Mouse (Mus musculus) ES-E14 (cell line): ENCODE measurements around the gene Fbxo9. TPM values are rescaled to one million over a fixed set of nuclear protein-coding genes. Genes with fewer than 3 reads are reported as not detected.
A peak's percentile ranks its signal among the peaks of the same experiment; 100 is the strongest.

Experiments used
- DNase-seq: peaks from one replicate; pipeline ENCODE4 v3.0.0-alpha.2; 2013; ENCODE audit warnings: low read depth, low spot score
- H3K27ac ChIP-seq: 2 replicates; pipeline ENCODE4 v1.5.1; 2012; ENCODE audit warnings: low read depth, mild to moderate bottlenecking, low read length, moderate library complexity, mixed read lengths; ENCODE audit not compliant: poor library complexity, insufficient read depth, severe bottlenecking
- H3K36me3 ChIP-seq: 2 replicates; pipeline ENCODE4 v1.6.1; 2012; ENCODE audit warnings: mild to moderate bottlenecking, low read length, moderate library complexity, mixed read lengths; ENCODE audit not compliant: control insufficient read depth, poor library complexity, insufficient read depth, severe bottlenecking
- H3K4me1 ChIP-seq, 2 experiments: fragments of 150-350 bp in 1 of 2; sonication (generic) in 1 of 2; 2 replicates each; pipeline ENCODE4 v1.6.1; 2012; ENCODE audit warnings: low read length in 2 of 2, mild to moderate bottlenecking in 1 of 2, mixed read lengths in 1 of 2; ENCODE audit not compliant: control insufficient read depth in 2 of 2, insufficient read depth in 2 of 2, poor library complexity in 1 of 2
- H3K4me3 ChIP-seq, 2 experiments: fragments of 150-350 bp in 1 of 2; sonication (generic) in 1 of 2; 2 replicates each; pipeline ENCODE4 v1.5.1; 2012; ENCODE audit warnings: low read length in 2 of 2, low read depth in 1 of 2, mild to moderate bottlenecking in 1 of 2, mixed read lengths in 1 of 2; ENCODE audit not compliant: insufficient read depth in 1 of 2, poor library complexity in 1 of 2, severe bottlenecking in 1 of 2
- H3K9ac ChIP-seq: 2 replicates; pipeline ENCODE4 v1.6.1; 2012; ENCODE audit warnings: low read depth, mild to moderate bottlenecking, low read length, mixed read lengths; ENCODE audit not compliant: poor library complexity, insufficient read depth, severe bottlenecking
- H3K9me3 ChIP-seq: fragments of 150-350 bp; sonication (generic); 2 replicates; pipeline ENCODE4 v1.6.1; 2012; ENCODE audit warnings: low read depth, mild to moderate bottlenecking, low read length; ENCODE audit not compliant: control insufficient read depth, insufficient read depth
- CHD2 ChIP-seq: IDR thresholded peaks from 2 replicates; pipeline ENCODE4 v1.6.1; 2014; ENCODE audit warnings: mild to moderate bottlenecking, low read depth, low read length, inconsistent platforms
- HCFC1 ChIP-seq: IDR thresholded peaks from 2 replicates; pipeline ENCODE4 v1.6.1; 2012; ENCODE audit warnings: low read length, inconsistent platforms, borderline replicate concordance; ENCODE audit not compliant: insufficient read depth
- MAFK ChIP-seq: IDR thresholded peaks from 2 replicates; pipeline ENCODE4 v1.6.1; 2014; ENCODE audit warnings: mild to moderate bottlenecking, low read depth, low read length, inconsistent platforms; ENCODE audit not compliant: insufficient read depth
- ZC3H11A ChIP-seq: IDR thresholded peaks from 2 replicates; pipeline ENCODE4 v1.6.1; 2012; ENCODE audit warnings: low read depth, mild to moderate bottlenecking, inconsistent platforms, low read length, borderline replicate concordance
- ZNF384 ChIP-seq: IDR thresholded peaks from 2 replicates; pipeline ENCODE4 v1.6.1; 2012; ENCODE audit warnings: low read depth, low read length, inconsistent platforms
- in situ Hi-C, 2 experiments: fragments of 600-800 bp; cut with MboI; formaldehyde crosslinking; loops; one replicate each; pipeline ENCODE4 v1.15.1; 2025; ENCODE audit warnings: low sequenced_read_pairs in 2 of 2, inconsistent platforms in 1 of 2; ENCODE audit not compliant: unreplicated experiment in 2 of 2
- total RNA-seq: library from RNA; depleted of rRNA; stranded (reverse); fragments of 300-350 nt; gene quantifications from 2 replicates; pipeline ENCODE4 v1.2.3, GENCODE M21; 2012

Fbxo9 gene
- total RNA-seq, 1 experiment = 28.7 TPM

DNA sequence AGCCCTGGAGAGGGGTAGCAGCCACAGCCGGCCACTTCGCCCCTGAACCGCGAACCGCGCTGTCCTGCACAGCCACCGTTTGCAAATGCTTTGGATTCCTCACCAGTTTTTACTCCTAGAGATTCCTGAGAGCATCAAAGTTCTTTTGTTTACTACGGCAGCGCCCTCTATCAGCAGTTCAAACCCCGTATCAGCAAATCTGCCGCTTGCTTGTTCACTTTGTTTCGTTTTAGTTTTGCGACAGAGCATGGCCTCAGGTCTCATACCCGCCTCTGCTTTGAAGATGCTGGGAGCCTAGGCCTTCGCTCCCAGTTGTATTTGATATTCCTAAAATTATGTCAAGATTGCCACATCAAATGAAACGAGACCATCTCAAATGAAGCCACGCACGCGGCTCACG, 62.1 kb downstream of the Fbxo9 start:
- in situ Hi-C loops = no loop called here
- H3K36me3 ChIP-seq = no peaks in the 10 kb centered on the region
- DNase-seq = peak; percentile 68
- H3K9ac ChIP-seq = peak overlapping the region; percentile 0; the same call in 1 of the 2 replicates
- H3K9me3 ChIP-seq = no peaks in the 10 kb centered on the region
- peak overlapping the region; percentile 5 to 32; a peak in 2 of 4 replicates for H3K4me3 ChIP-seq
- H3K27ac ChIP-seq = peak overlapping the region; percentile 36; the same call in 1 of the 2 replicates
- peaks cover 2 to 16% of the 10 kb centered on the region in 2 experiments; a peak in 2 of 4 replicates for H3K4me1 ChIP-seq
- TF ChIP-seq HCFC1 (0 out of 2 replicates have a peak, but pooled peaks have one; percentile 16), MAFK (0 out of 2 replicates have a peak, but pooled peaks have one; percentile 59), CHD2 (no peak), ZNF384 (no peak), ZC3H11A (no peak)

DNA sequence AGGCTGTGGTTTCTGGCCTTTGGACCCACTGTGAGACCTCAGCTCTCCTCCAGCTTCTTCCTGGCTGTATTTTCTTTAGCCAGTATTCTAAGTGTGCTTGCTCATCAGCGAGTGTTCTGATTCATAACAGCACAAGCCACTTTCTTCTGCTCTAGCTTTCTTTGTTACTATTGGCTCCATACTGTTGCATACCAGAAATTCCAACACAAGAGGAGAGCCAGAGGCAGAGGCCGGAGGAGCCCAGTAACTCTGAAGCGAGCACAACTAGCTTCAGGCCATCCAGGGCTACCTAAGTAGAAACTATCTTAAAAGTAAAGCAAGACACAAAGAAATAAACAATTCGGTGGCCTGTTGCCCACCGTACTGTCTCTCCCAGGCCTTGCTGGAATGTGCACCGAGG, 63.7 kb downstream of the Fbxo9 start:
- Histone ChIP-seq H3K9me3 (no peaks in the 10 kb centered on the region), H3K27ac (no peak overlapping the region; the same call in 1 of the 2 replicates), H3K9ac (no peak overlapping the region), H3K4me3 (no peak overlapping the region), H3K4me1 (peaks cover 0 to 13% of the 10 kb centered on the region in 2 experiments; a peak in 2 of 4 replicates), H3K36me3 (no peaks in the 10 kb centered on the region)
- in situ Hi-C loops = no loop called here
- DNase-seq = no peak
- TF ChIP-seq HCFC1 (no peak), ZNF384 (no peak), ZC3H11A (no peak), CHD2 (no peak), MAFK (no peak)

DNA sequence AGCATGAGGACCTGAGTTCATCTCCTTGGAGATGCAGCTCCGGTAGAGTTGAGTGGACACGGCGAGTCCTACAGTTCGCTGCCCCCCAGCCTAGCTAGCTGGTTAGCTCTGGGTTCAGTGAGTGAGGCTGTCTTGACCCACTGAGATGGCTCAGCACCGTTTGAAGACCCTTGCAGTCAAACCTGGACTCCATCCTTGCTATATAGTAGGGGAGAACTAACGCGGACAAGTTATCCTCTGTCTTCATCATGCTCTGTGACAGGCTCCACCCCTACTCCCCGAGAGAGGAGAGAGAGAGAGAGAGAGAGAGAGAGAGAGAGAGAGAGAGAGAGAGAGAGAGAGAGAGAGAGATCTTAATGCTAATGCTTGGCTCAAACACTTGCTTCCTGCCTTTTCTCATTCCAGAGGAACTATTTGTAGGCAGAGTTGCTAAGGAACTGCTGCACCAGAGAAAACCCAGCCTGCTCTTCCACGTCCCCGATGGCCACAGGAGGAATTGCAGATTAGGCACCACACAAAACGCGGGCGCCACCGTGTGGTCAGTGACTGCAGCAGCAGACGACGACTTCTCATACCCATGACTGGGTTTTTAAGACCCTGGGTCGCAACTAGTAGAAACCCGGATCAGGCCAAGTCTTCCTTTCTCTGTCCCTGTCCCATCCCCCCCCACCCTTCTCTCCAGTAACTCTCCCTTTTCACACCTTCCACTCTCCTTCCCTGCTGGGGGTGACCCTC, 69.9 kb downstream of the Fbxo9 start:
- Histone ChIP-seq H3K9me3 (no peaks in the 10 kb centered on the region), H3K36me3 (no peaks in the 10 kb centered on the region), H3K9ac (no peak overlapping the region), H3K4me3 (no peak overlapping the region), H3K27ac (no peak overlapping the region; the same call in 1 of the 2 replicates), H3K4me1 (no peaks in the 10 kb centered on the region)
- TF ChIP-seq ZNF384 = no peak
- no peak; the same call in 1 of the 2 replicates for TF ChIP-seq HCFC1
- no peak for TF ChIP-seq CHD2
- TF ChIP-seq MAFK = 0 out of 2 replicates have a peak, but pooled peaks have one; percentile 10
- TF ChIP-seq ZC3H11A = peak; percentile 83; the same call in 1 of the 2 replicates
- in situ Hi-C loops = loop anchor here in 1 of 2 experiments (10.0 kb wide), 1 partner anchor 234 kb away; no protein-coding TSS in a partner anchor
- DNase-seq = peak; percentile 88

DNA sequence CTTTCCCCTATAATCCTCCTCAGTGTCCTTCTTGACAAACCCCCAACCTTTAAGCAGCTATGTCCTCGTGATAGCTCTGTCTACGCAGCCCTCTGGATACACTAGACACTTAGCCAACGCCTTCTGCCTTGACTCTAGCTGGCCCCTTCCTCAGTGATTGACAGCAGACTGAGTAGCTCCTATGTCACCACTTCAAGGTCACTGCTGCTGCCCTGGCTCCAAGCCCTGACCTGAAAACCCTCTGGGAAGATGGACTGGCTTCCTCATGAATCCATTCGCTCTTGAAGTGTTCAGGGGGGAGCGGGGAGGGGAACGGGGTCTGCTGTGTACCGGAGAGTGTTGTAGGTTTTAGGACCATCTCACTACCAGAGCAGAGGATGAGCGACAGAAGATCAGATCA, 73.0 kb downstream of the Fbxo9 start:
- no peak overlapping the region for H3K27ac ChIP-seq
- H3K9ac ChIP-seq = no peak overlapping the region
- in situ Hi-C loops = loop anchor here in 1 of 2 experiments (10.0 kb wide), 1 partner anchor 231 kb away; no protein-coding TSS in a partner anchor
- no peaks in the 10 kb centered on the region for H3K9me3 ChIP-seq
- H3K4me3 ChIP-seq = no peak overlapping the region
- TF ChIP-seq ZNF384 (no peak), ZC3H11A (no peak)
- no peak for DNase-seq
- H3K4me1 ChIP-seq = no peaks in the 10 kb centered on the region
- no peaks in the 10 kb centered on the region for H3K36me3 ChIP-seq

DNA sequence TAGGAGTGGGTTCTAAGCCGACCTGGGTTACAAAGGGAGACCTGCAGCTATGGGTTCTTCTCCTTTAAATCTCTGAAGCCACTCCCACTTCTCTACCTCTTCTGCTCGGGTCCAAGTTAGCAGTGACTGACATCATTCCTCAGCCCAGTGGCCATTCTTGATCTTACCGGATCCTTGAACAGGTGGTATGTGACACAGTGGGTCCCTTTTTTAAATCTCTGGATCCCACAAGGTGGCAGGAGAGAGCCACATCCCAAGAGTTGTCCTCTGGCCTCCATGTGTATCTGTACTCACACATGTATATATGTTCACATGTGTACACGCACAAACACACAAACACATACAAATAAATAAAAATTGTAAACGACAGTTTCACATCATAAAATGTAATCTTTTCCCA, 73.6 kb downstream of the Fbxo9 start:
- Histone ChIP-seq H3K4me3 (no peak overlapping the region), H3K4me1 (no peaks in the 10 kb centered on the region), H3K36me3 (no peaks in the 10 kb centered on the region), H3K9ac (no peak overlapping the region), H3K9me3 (no peaks in the 10 kb centered on the region), H3K27ac (no peak overlapping the region)
- DNase-seq = no peak
- no peak for TF ChIP-seq CHD2
- TF ChIP-seq ZC3H11A = no peak
- TF ChIP-seq MAFK = no peak
- TF ChIP-seq HCFC1 = no peak
- no peak for TF ChIP-seq ZNF384
- in situ Hi-C loops = loop anchor here in 1 of 2 experiments (10.0 kb wide), 1 partner anchor 230 kb away; no protein-coding TSS in a partner anchor
